Mouse (Mus musculus) gastrocnemius, adult 8-10 months (tissue): ENCODE measurements around the gene Rpl22l1. TPM values are rescaled to one million over a fixed set of nuclear protein-coding genes. Genes with fewer than 3 reads are reported as not detected.
"Not testable (repeated sequence)": the region's sequence is repeated elsewhere in the genome, so short reads cannot be mapped to it uniquely, and the experiment has no call there.

ENCODE experiments used
- DNase-seq, 2 experiments: peaks; one replicate each; pipeline ENCODE4 v3.0.0; 2022; ENCODE audit warnings: low spot score in 2 of 2
- total RNA-seq, 4 experiments: library from RNA; stranded (reverse); gene quantifications; 2 replicates each; pipeline ENCODE4 v1.2.4; 2022

The Rpl22l1 gene
- total RNA-seq, 4 experiments from 2014 or later: 139 to 168 (median 145) TPM

DNA sequence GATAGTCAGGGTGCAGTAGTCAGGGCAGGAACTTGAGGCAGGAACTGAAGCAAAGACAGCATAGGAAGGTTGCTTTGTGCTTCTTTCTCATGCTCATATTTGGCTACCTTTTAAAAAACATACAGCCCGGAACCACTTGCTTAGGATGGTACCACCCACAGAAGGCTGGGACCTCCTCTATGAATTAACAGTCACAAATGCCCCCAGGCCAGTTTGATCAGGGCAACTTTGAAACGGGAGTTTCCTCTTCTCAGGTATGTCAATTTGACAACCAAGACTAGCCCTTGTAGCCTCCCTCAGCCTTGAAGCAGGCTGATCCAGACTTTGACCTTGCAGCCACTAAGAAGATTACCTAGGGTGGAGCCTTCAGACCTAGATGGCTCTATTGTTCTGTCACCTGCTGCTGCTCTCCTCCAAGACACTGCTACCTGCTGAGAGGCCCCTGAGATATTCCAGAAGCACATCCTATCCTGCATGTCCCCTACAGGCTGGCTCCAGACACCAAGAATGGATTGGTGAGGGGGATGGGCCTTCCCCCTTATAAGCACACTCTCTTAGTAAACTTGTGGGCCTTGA lies 31.6 kb downstream of the Rpl22l1 start:
- DNase-seq: no peak

DNA sequence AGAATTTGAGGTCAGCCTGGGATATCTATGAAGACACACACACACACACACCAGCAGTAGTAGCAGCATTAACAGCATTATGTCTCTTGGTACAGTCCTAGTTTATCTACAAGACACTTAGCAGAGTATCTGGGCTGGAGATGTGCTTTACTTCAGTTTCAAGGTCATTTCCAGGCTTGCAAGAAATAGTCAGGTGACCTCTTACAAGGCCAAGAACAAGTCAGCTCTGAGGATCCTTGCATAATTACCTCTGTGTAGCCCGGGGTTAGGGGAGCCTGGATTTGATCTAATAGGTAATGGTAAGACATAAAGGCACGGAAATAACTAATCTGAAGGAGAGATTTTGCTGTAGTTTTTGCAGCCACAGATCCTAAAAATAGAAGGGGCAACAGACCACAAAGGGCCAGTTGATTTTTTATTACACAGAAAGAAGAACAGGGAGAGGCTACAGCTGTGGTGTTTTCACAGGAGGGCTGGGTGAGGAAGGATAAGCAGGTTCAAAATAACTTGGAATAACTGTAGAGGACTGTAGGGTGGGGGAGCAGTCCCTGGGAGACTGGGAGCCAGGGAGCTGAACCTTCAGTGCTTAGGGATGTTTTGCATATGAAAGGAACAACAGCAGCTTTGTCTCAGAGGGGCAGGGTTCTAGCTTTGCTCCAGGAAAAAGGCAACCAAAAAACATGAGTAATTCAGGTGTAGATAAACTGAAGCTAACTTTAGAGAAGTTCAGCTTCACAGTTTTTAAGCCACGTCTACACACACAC lies 36.8 kb downstream of the Rpl22l1 start:
- DNase-seq: no peak

DNA sequence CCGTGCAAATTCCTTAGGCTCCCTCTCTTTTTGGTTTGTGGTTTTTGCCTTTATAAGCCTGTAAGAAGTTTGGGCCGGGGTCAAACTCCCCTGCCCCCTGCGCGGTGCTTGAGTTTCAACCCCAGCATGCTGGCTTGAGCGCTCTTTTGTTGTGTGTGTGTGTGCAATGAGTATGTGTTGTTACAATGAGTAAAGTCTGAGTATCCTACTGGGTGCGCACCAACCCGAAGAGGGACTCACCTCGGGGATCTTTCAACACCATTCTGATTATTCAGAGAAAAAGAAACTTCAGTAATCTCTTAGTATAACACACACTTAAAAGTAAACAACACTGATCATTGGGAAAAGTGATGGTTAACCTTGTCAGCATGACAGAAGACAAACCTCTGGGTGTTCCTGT lies 38.0 kb downstream of the Rpl22l1 start:
- DNase-seq: no peak

- no peak for DNase-seq
These were observed 41.9 kb downstream of the Rpl22l1 start for GRCm38 (mm10) chr3:28847115-28847514.

- DNase-seq: not testable (repeated sequence)
These were observed 46.9 kb downstream of the Rpl22l1 start for GRCm38 (mm10) chr3:28852174-28852573.

Other genes with a start within 250 kb of the Rpl22l1 start
- gene Slc2a2, start 107.5 kb upstream of the Rpl22l1 start, total RNA-seq: not detected
- under 1 TPM; 0.48 to 0.83 (median 0.64) TPM for gene Eif5a2, start 24.2 kb upstream of the Rpl22l1 start, total RNA-seq
- not detected for gene Gm1527, start 87.2 kb downstream of the Rpl22l1 start, total RNA-seq